Mouse (Mus musculus) cerebellum, adult 11-12 months (tissue): ENCODE results near the gene Add3.

ENCODE experiments used
- DNase-seq: peaks from one replicate; pipeline ENCODE4 v3.0.0; 2022

Gene Add3

GRCm38 (mm10) chr19:53247558-53247957, 107.3 kb downstream of the Add3 start:
- no peak for DNase-seq

GRCm38 (mm10) chr19:53248023-53248494, 107.8 kb downstream of the Add3 start:
- DNase-seq = peak; percentile 42

GRCm38 (mm10) chr19:53251015-53251414, 110.8 kb downstream of the Add3 start:
- no peak for DNase-seq

GRCm38 (mm10) chr19:53251656-53252055, 111.4 kb downstream of the Add3 start:
- no peak for DNase-seq

- DNase-seq = no peak
Measured at GRCm38 (mm10) chr19:53252111-53253028, 112.1 kb downstream of the Add3 start.

- DNase-seq = no peak
Measured at GRCm38 (mm10) chr19:53256361-53256760, 116.1 kb downstream of the Add3 start.

GRCm38 (mm10) chr19:53256991-53257594, 116.8 kb downstream of the Add3 start:
- no peak for DNase-seq

- peak; percentile 49 for DNase-seq
Measured at GRCm38 (mm10) chr19:53257631-53258560, 117.7 kb downstream of the Add3 start.

- DNase-seq = peak; percentile 37
Measured at GRCm38 (mm10) chr19:53258740-53259506, 118.7 kb downstream of the Add3 start.

GRCm38 (mm10) chr19:53259541-53259940, 119.3 kb downstream of the Add3 start:
- DNase-seq = peak; percentile 84

GRCm38 (mm10) chr19:53260261-53260660, 120.0 kb downstream of the Add3 start:
- peak; percentile 41 for DNase-seq

- DNase-seq = peak; percentile 38
Measured at GRCm38 (mm10) chr19:53260828-53261227, 120.6 kb downstream of the Add3 start.

- DNase-seq = no peak
Measured at GRCm38 (mm10) chr19:53262061-53262460, 121.8 kb downstream of the Add3 start.

GRCm38 (mm10) chr19:53263859-53264733, 123.9 kb downstream of the Add3 start:
- no peak for DNase-seq

GRCm38 (mm10) chr19:53264821-53265727, 124.8 kb downstream of the Add3 start:
- no peak for DNase-seq

- no peak for DNase-seq
Measured at GRCm38 (mm10) chr19:53267305-53267704, 127.1 kb downstream of the Add3 start.

GRCm38 (mm10) chr19:53273055-53273722, 132.9 kb downstream of the Add3 start:
- DNase-seq = no peak

- no peak for DNase-seq
Measured at GRCm38 (mm10) chr19:53273781-53274428, 133.7 kb downstream of the Add3 start.

GRCm38 (mm10) chr19:53275204-53275603, 135.0 kb downstream of the Add3 start:
- no peak for DNase-seq
